Mouse (Mus musculus) heart, embryonic 11.5 days (tissue): ENCODE measurements around the gene 2310003L06Rik. TPM values are rescaled to one million over a fixed set of nuclear protein-coding genes. Genes with fewer than 3 reads are reported as not detected.

Source experiments
- ATAC-seq: fragments of 200-750 bp; cut with Nextera tagmentation; replicated peaks from 2 replicates; pipeline ENCODE4 v1.8.0; 2017; ENCODE audit warnings: moderate library complexity; ENCODE audit not compliant: insufficient number of reproducible peaks, low FRiP score, low TSS enrichment
- H3K27ac ChIP-seq: fragments of 300-500 bp; sonication (generic); 2 replicates; pipeline ENCODE4 v1.5.1; 2014; ENCODE audit warnings: mild to moderate bottlenecking, low read depth, low read length
- H3K27me3 ChIP-seq: fragments of 300-500 bp; sonication (generic); 2 replicates; pipeline ENCODE4 v1.6.1; 2014; ENCODE audit warnings: mild to moderate bottlenecking, low read length, mixed read lengths; ENCODE audit not compliant: control insufficient read depth, insufficient read depth
- H3K36me3 ChIP-seq: fragments of 300-500 bp; sonication (generic); 2 replicates; pipeline ENCODE4 v1.6.1; 2014; ENCODE audit warnings: mild to moderate bottlenecking, low read length, moderate library complexity, mixed read lengths; ENCODE audit not compliant: control insufficient read depth, insufficient read depth
- H3K4me1 ChIP-seq: fragments of 300-500 bp; sonication (generic); 2 replicates; pipeline ENCODE4 v1.6.1; 2014; ENCODE audit warnings: low read length; ENCODE audit not compliant: control insufficient read depth, insufficient read depth
- H3K4me2 ChIP-seq: fragments of 300-500 bp; sonication (generic); 2 replicates; pipeline ENCODE4 v1.6.1; 2014; ENCODE audit warnings: mild to moderate bottlenecking, moderate library complexity
- H3K4me3 ChIP-seq: fragments of 300-500 bp; sonication (generic); 2 replicates; pipeline ENCODE4 v1.5.1; 2014; ENCODE audit warnings: low read depth, low read length
- H3K9ac ChIP-seq: fragments of 300-500 bp; sonication (generic); 2 replicates; pipeline ENCODE4 v1.6.1; 2014; ENCODE audit warnings: mild to moderate bottlenecking, low read depth, low read length, moderate library complexity
- H3K9me3 ChIP-seq: fragments of 300-500 bp; sonication (generic); replicated peaks from 2 replicates; pipeline ENCODE4 v1.6.1; 2016; ENCODE audit warnings: low read length; ENCODE audit not compliant: control insufficient read depth
- polyA plus RNA-seq: library from polyadenylated mRNA; unstranded; fragments of >200 nt; fragmentation: Nextera tagmentation; extraction: Ambion mirVana; gene quantifications from 2 replicates; pipeline ENCODE4 v1.2.1, GENCODE M21; 2014

2310003L06Rik gene
- polyA plus RNA-seq, 1 experiment from 2014 or later: not detected

GRCm38 (mm10) chr5:88005241-88005640, 36.0 kb downstream of the 2310003L06Rik start:
- Histone ChIP-seq H3K4me2 (no peak overlapping the region), H3K4me3 (no peak overlapping the region), H3K27me3 (no peaks in the 10 kb centered on the region), H3K9me3 (no peaks in the 10 kb centered on the region), H3K4me1 (no peaks in the 10 kb centered on the region), H3K9ac (no peak overlapping the region), H3K36me3 (no peaks in the 10 kb centered on the region), H3K27ac (no peak overlapping the region)
- no peak for ATAC-seq

Other genes with a start within 250 kb of the 2310003L06Rik start
- gene Csn1s2a, start 194.9 kb upstream of the 2310003L06Rik start, polyA plus RNA-seq: not detected in 2 replicates
- gene Csn1s2b, start 161.4 kb upstream of the 2310003L06Rik start, polyA plus RNA-seq: not detected in 2 replicates
- gene Prr27, start 143.8 kb upstream of the 2310003L06Rik start, polyA plus RNA-seq: not detected in 2 replicates
- not detected in 2 replicates for gene Odam, start 84.4 kb upstream of the 2310003L06Rik start, polyA plus RNA-seq
- 0.16 TPM in 1 of 2 replicates, not detected in the other for gene Csn3, start 43.9 kb upstream of the 2310003L06Rik start, polyA plus RNA-seq
- not detected in 2 replicates for gene Gm28434, start 58 bp downstream of the 2310003L06Rik start, polyA plus RNA-seq
- not detected in 2 replicates for gene Cabs1, start 10.0 kb downstream of the 2310003L06Rik start, polyA plus RNA-seq
- not detected in 2 replicates for gene Smr3a, start 33.1 kb downstream of the 2310003L06Rik start, polyA plus RNA-seq
- gene Smr2, start 117.1 kb downstream of the 2310003L06Rik start, polyA plus RNA-seq: not detected in 2 replicates
- not detected in 2 replicates for gene Gm11116, start 142.1 kb downstream of the 2310003L06Rik start, polyA plus RNA-seq
- not detected in 2 replicates for gene Gm11115, start 184.6 kb downstream of the 2310003L06Rik start, polyA plus RNA-seq